Mouse (Mus musculus) bone marrow, adult 2 months (tissue): Measurements from ENCODE around the gene Ttf2. TPM values are rescaled to one million over a fixed set of nuclear protein-coding genes. Genes with fewer than 3 reads are reported as not detected.

Source experiments
- H3K27ac ChIP-seq: fragments of 200-500 bp; 2 replicates; pipeline ENCODE4 v1.5.1; 2012; ENCODE audit warnings: low read depth, mild to moderate bottlenecking, control low read depth, inconsistent platforms, low read length; ENCODE audit not compliant: control insufficient read depth, poor library complexity, insufficient read depth
- H3K4me1 ChIP-seq: fragments of 200-500 bp; 2 replicates; pipeline ENCODE4 v1.6.1; 2011; ENCODE audit warnings: low read length; ENCODE audit not compliant: control insufficient read depth, insufficient read depth
- H3K4me3 ChIP-seq: fragments of 200-500 bp; replicated peaks from 2 replicates; pipeline ENCODE3; 2011; ENCODE audit warnings: mild to moderate bottlenecking, low read depth, low read length, control low read depth; ENCODE audit not compliant: control insufficient read depth
- CTCF ChIP-seq: fragments of 200-500 bp; IDR thresholded peaks from 2 replicates; pipeline ENCODE4 v1.5.1; 2011; ENCODE audit warnings: low read length, control low read depth; ENCODE audit not compliant: control insufficient read depth, insufficient read depth
- POLR2A ChIP-seq: fragments of 200-500 bp; IDR thresholded peaks from 2 replicates; pipeline ENCODE4 v1.6.1; 2011; ENCODE audit warnings: low read depth, mild to moderate bottlenecking, control low read depth, low read length, borderline replicate concordance; ENCODE audit not compliant: control insufficient read depth
- WGBS: fragments of 180-500 bp; shearing (Covaris S2); methylation state at CpG from one replicate; pipeline ENCODE4 v1.1.7; 2018; 5-methylcytosine and 5-hydroxymethylcytosine counted together
- polyA plus RNA-seq: library from polyadenylated mRNA; stranded (reverse); fragments of >200 nt; gene quantifications from 2 replicates; pipeline ENCODE4 v1.2.4, GENCODE M21; 2011; ENCODE audit warnings: low replicate concordance; ENCODE audit not compliant: missing spikeins, insufficient read depth, insufficient read length

Ttf2 gene
- polyA plus RNA-seq, 1 experiment: 14.0 TPM

DNA sequence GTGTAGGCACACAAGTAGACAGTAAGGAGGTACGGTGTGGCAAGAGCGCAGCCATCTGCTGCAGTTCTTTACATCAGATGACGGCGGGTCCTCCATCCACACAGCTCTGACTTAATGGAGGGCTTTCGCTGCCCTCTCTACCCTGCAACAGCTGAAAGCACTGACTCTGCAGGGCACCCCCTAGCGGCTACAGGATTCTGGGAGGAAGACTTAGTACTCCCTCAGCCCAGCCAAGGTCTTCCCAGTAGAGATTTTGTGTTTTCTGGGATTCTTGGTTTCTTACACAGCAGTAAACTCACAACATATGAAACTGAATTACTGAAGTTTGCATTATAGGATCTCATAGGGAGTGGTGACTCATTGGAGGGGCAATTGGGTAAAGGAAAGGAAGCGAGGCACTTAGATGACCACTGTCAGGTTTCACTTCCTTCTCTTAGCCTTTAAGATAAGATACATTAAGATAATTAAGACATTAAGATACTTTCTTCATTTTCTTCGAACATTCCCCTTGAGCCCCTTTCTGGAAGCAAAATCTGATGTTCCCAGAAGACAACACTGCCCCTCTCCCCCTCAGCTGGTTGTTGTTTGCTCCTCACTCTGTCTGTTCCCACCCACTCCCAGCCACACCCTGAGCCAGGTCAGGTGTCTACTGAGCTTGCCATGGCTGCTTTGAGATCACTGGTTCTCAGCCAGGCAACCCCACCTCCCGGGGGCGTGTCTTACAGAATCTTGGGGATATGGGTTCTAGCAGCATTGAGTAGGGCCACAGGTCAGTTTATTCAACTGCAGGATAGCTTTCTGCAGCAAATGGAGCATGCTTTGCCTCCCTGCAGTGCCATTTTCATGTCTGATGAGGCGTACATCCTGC lies 37.2 kb downstream of the Ttf2 start:
- Histone ChIP-seq H3K4me3 (no peak overlapping the region), H3K27ac (no peak overlapping the region), H3K4me1 (peaks cover 1% of the 10 kb centered on the region)
- WGBS: 72% methylated on average over 11 of the region's 11 CpGs
- TF ChIP-seq CTCF: no peak; the same call in 1 of the 2 replicates
- TF ChIP-seq POLR2A: no peak

GRCm38 (mm10) chr3:100931332-100932076 lies 38.0 kb downstream of the Ttf2 start:
- TF ChIP-seq CTCF (no peak), POLR2A (no peak)
- 87% methylated on average over 23 of the region's 23 CpGs for WGBS
- Histone ChIP-seq H3K4me3 (no peak overlapping the region), H3K27ac (no peak overlapping the region), H3K4me1 (peaks cover 1% of the 10 kb centered on the region)

GRCm38 (mm10) chr3:100925176-100925575 lies 44.3 kb downstream of the Ttf2 start:
- H3K4me1 ChIP-seq: peaks cover 2% of the 10 kb centered on the region; the same call in 1 of the 2 replicates
- H3K4me3 ChIP-seq: peak overlapping the region; percentile 44
- 71% methylated on average over 16 of the region's 16 CpGs for WGBS
- no peak for TF ChIP-seq POLR2A
- TF ChIP-seq CTCF: no peak
- 0 out of 2 replicates have a peak overlapping the region, but pooled peaks have one; percentile 12 for H3K27ac ChIP-seq

GRCm38 (mm10) chr3:100924065-100924732 lies 45.3 kb downstream of the Ttf2 start:
- 61% methylated on average over 6 of the region's 6 CpGs for WGBS
- no peak overlapping the region for H3K4me3 ChIP-seq

GRCm38 (mm10) chr3:100922506-100923375 lies 46.7 kb downstream of the Ttf2 start:
- Histone ChIP-seq H3K4me3 (peak overlapping the region; percentile 77), H3K27ac (no peak overlapping the region), H3K4me1 (peaks cover 2% of the 10 kb centered on the region; the same call in 1 of the 2 replicates)
- no peak for TF ChIP-seq CTCF
- no peak for TF ChIP-seq POLR2A
- 25% methylated on average over 28 of the region's 28 CpGs for WGBS

More at GRCm38 (mm10) chr3:100924065-100924732, 45.3 kb downstream of the Ttf2 start:
- Histone ChIP-seq H3K27ac (no peak overlapping the region), H3K4me1 (peaks cover 2% of the 10 kb centered on the region; the same call in 1 of the 2 replicates)
- TF ChIP-seq POLR2A (no peak), CTCF (no peak)

- peaks cover 3% of the 10 kb centered on the region; the same call in 1 of the 2 replicates for H3K4me1 ChIP-seq
- under 1% methylated on average over 39 of the region's 39 CpGs for WGBS
- TF ChIP-seq POLR2A (peak; percentile 61; the same call in 1 of the 2 replicates), CTCF (no peak)
- H3K27ac ChIP-seq: peak within 1 kb of the TSS; percentile 35
- peak within 1 kb of the TSS; percentile 77 for H3K4me3 ChIP-seq
Observed at GRCm38 (mm10) chr3:100921825-100922505, 47.5 kb downstream of the Ttf2 start, which contains the start of gene Trim45. Gene Trim45 (plus strand): TSS chr3:100922202.

GRCm38 (mm10) chr3:100920611-100921140 lies 48.8 kb downstream of the Ttf2 start:
- WGBS: 12% methylated on average over 9 of the region's 9 CpGs
- Histone ChIP-seq H3K27ac (no peak overlapping the region), H3K4me3 (peak overlapping the region; percentile 65), H3K4me1 (peaks cover 4% of the 10 kb centered on the region; the same call in 1 of the 2 replicates)
- TF ChIP-seq CTCF (no peak), POLR2A (no peak)
